Mouse (Mus musculus): ENCODE measurements around the gene Fcgrt. TPM values are rescaled to one million over a fixed set of nuclear protein-coding genes. Genes with fewer than 3 reads are reported as not detected.

The Fcgrt gene
- total and polyA plus RNA-seq, 3 experiments, result 0.27 to 1.7 TPM; not detected in 1

DNA sequence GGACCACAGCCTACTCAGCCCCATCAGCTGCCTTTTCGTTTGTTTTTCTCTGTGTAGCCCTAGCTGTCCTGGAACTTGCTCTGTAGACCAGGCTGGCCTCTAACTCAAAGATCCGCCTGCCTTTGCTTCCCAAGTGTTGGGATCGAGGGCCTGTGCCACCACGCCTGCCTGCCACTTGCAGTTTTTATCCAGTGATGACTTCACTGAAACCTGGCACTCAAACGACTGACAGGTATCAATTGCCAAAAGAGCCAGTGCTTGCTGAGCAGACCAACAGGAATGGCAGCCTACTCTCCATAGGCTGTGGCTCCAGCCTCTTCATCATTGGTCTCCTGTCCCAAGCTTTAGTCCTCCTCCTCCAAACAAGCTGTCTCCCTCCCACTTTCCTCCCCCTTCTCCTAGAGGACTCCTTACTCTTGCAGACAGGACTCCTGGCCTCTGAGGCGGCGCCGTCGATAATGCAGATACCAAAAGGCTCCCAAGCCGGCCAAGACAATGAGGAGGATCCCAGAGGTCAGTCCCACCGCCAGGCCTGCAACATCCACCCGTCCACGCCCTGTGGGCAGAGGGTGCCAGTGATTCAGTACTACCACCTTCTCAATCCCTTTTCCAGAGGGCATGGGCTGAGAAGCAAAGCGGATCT is 47.2 kb downstream of the Fcgrt start:
- no peak overlapping the region for H3K9ac ChIP-seq (ENCODE audit: control insufficient read depth, low read depth, low read length, poor library complexity, severe bottlenecking)
- H3K4me1 ChIP-seq (ENCODE audit: control insufficient read depth in 1 of 2, insufficient read depth in 2 of 2, low read length in 2 of 2), result peaks cover 5 to 16% of the 10 kb centered on the region in 2 experiments; a peak in 3 of 4 replicates
- H3K36me3 ChIP-seq (ENCODE audit: control insufficient read depth in 1 of 2, insufficient read depth in 2 of 2, low read length in 2 of 2), result peaks cover 0 to 6% of the 10 kb centered on the region in 2 experiments; a peak in 2 of 4 replicates
- peaks cover 20% of the 10 kb centered on the region for H3K79me2 ChIP-seq (ENCODE audit: control insufficient read depth, insufficient read depth, low read length, poor library complexity)
- H3K4me3 ChIP-seq (ENCODE audit: control insufficient read depth in 1 of 2, insufficient read depth in 1 of 2, low read depth in 2 of 2, low read length in 2 of 2), result no peak overlapping the region
- H3K27ac ChIP-seq (ENCODE audit: control insufficient read depth, low read depth, low read length), result no peak overlapping the region
- no peak for DNase-seq (ENCODE audit: low read depth, low spot score)
- no peaks in the 10 kb centered on the region for H3K9me3 ChIP-seq (replicated peaks; ENCODE audit: insufficient read depth, low read length)
- no peaks in the 10 kb centered on the region for H3K27me3 ChIP-seq (ENCODE audit: control insufficient read depth in 1 of 2, insufficient read depth in 2 of 2, low read length in 2 of 2)
- TF ChIP-seq RCOR1 (IDR thresholded peaks at IDR 0.05; ENCODE audit: low read depth, low read length), result no peak
- TF ChIP-seq EP300 (IDR thresholded peaks at IDR 0.05; ENCODE audit: low read depth in 1 of 2, low read length in 2 of 2), result no peak
- no peak for TF ChIP-seq MYC (IDR thresholded peaks at IDR 0.05; ENCODE audit: low read depth, low read length)
- TF ChIP-seq ZKSCAN1 (IDR thresholded peaks at IDR 0.05; ENCODE audit: low read depth, low read length), result no peak
- TF ChIP-seq TAL1 (IDR thresholded peaks at IDR 0.05; ENCODE audit: low read length), result no peak
- TF ChIP-seq SMC3 (IDR thresholded peaks at IDR 0.05; ENCODE audit: low read depth, low read length), result no peak
- TF ChIP-seq MAX (IDR thresholded peaks at IDR 0.05; ENCODE audit: low read length), result no peak
- no peak for TF ChIP-seq CHD1 (IDR thresholded peaks at IDR 0.05; ENCODE audit: low read depth, low read length)
- TF ChIP-seq ZNF384 (IDR thresholded peaks at IDR 0.05; ENCODE audit: low read depth, low read length), result no peak
- TF ChIP-seq UBTF (IDR thresholded peaks at IDR 0.05; ENCODE audit: borderline replicate concordance, insufficient read depth, low read depth, low read length), result no peak
- no peak for TF ChIP-seq POLR2AphosphoS5 (IDR thresholded peaks at IDR 0.05; ENCODE audit: borderline replicate concordance, low read depth, low read length)
- no peak for TF ChIP-seq GABPA (IDR thresholded peaks at IDR 0.05; ENCODE audit: low read depth, low read length)
- no peak for TF ChIP-seq ETS1 (IDR thresholded peaks at IDR 0.05; ENCODE audit: low read depth, low read length)
- TF ChIP-seq TCF12 (IDR thresholded peaks at IDR 0.05; ENCODE audit: low read depth, low read length), result no peak
- no peak for TF ChIP-seq RAD21 (IDR thresholded peaks at IDR 0.05; ENCODE audit: low read depth, low read length)
- no peak for TF ChIP-seq BHLHE40 (IDR thresholded peaks at IDR 0.05; ENCODE audit: borderline replicate concordance, low read depth, low read length)
- TF ChIP-seq ZC3H11A (IDR thresholded peaks at IDR 0.05; ENCODE audit: low read depth, low read length), result no peak
- no peak for TF ChIP-seq POLR2A (IDR thresholded peaks at IDR 0.05; ENCODE audit: control insufficient read depth in 1 of 2, insufficient read depth in 1 of 2, low read depth in 1 of 2, low read length in 2 of 2, poor library complexity in 1 of 2)
- no peak for TF ChIP-seq MEF2A (IDR thresholded peaks at IDR 0.05; ENCODE audit: extremely low read depth, insufficient replicate concordance, low read depth, low read length, poor library complexity, severe bottlenecking)
